Mouse (Mus musculus) brown adipose tissue, adult 24 weeks (tissue): Measurements from ENCODE around the gene Loxl1. TPM values are rescaled to one million over a fixed set of nuclear protein-coding genes. Genes with fewer than 3 reads are reported as not detected.

Experiments
- H3K27ac ChIP-seq: fragments of 200-500 bp; replicated peaks from 2 replicates; pipeline ENCODE4 v1.5.1; 2012; ENCODE audit warnings: low read depth, mild to moderate bottlenecking, low read length
- H3K4me1 ChIP-seq: fragments of 200-500 bp; 2 replicates; pipeline ENCODE4 v1.6.1; 2012; ENCODE audit warnings: low read length, mixed read lengths; ENCODE audit not compliant: control insufficient read depth, insufficient read depth, insufficient read length
- H3K4me3 ChIP-seq: fragments of 200-500 bp; 2 replicates; pipeline ENCODE4 v1.5.1; 2012; ENCODE audit warnings: low read depth, mild to moderate bottlenecking, low read length, moderate library complexity; ENCODE audit not compliant: insufficient read depth
- polyA plus RNA-seq: library from polyadenylated mRNA; stranded (reverse); fragments of >200 nt; gene quantifications from 2 replicates; pipeline ENCODE4 v1.2.4, GENCODE M21; 2012; ENCODE audit not compliant: missing spikeins, insufficient read depth, insufficient read length

Gene Loxl1
- polyA plus RNA-seq, 1 experiment, result 13.8 TPM

DNA sequence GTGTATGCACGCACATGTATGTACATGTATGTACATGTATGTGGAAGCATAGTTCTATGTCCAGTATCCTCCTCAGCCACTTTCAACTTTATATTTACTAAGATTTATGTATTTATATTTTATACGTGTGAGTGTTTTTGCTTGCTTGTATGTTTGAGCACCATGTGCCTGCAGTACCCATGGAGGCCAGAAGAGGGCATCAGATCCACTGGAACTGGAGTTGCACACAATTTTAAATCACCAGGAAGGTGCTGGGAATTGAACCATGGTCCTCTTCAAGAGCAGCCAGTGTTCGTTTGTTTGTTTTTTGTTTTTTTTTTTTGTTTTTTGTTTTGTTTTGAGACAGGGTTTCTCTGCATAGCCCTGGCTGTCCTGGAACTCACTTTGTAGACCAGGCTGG lies 8.7 kb upstream of the Loxl1 start:
- peaks cover 4% of the 10 kb centered on the region; the same call in 1 of the 2 replicates for H3K4me1 ChIP-seq
- no peak overlapping the region for H3K27ac ChIP-seq
- H3K4me3 ChIP-seq, result no peak overlapping the region

DNA sequence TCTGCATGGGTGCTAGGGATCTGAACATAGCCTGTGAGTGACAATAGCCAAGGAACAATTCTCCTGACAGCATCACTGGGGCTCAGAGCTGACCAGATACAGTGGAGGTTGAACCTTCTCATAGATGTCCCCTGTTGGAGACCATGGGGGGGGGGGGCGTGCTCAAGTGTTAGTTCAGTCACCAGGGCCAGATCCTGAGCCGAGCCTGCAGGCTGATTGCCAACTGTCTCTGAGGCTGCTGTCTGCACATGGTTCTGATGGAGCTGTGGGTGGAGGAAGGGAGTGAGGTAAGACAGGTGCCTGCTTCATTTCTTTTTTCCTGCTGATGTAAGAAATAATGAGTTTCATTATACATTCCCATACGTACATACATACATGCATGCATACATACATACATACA lies 5.3 kb upstream of the Loxl1 start:
- no peak overlapping the region for H3K4me3 ChIP-seq
- H3K27ac ChIP-seq, result no peak overlapping the region
- H3K4me1 ChIP-seq, result peaks cover 15% of the 10 kb centered on the region

DNA sequence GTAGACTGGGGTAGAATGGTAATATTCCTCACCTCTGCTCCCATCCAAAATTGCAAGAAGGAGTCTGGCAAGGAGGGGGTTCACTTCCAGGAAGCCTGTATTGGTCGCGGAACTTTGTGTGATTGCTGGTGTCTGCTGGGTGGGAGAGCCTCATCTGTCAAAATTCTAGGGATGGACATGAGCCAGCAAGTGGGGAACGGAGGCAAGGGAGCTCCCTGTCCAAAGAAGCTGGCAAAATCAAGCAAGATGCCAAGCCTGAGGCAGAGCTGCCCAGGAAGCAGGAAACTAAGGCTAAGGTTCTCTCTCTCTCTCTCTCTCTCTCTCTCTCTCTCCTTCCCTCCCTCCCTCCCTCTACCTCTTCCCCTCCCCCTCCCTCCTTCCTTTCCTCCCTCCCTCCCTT lies 4.4 kb upstream of the Loxl1 start:
- H3K27ac ChIP-seq, result no peak overlapping the region
- no peak overlapping the region for H3K4me3 ChIP-seq
- H3K4me1 ChIP-seq, result peaks cover 15% of the 10 kb centered on the region

DNA sequence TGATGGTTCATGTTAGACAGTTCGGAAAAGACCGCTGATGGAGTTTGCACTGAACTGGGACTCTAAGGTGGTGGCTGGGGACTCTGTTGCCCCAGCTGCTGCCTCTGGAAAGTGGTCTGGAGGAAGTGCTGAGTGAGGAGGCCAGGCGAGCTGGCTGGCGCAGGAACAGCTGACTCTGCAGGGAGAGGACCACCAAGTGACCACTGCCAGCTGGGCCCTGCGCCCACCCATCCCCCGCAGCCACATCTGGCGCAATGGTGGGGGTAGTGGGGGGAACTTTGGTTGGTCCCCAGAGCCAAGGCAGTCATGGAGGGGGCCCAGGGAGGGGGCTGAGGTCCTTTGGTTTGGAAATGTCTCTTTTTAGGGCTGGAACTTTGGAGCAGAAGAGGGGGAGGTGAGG lies 3.8 kb upstream of the Loxl1 start:
- no peak overlapping the region for H3K27ac ChIP-seq
- peaks cover 15% of the 10 kb centered on the region for H3K4me1 ChIP-seq
- no peak overlapping the region for H3K4me3 ChIP-seq

- peaks cover 15% of the 10 kb centered on the region for H3K4me1 ChIP-seq
- peak overlapping the region; percentile 93 for H3K27ac ChIP-seq
Observed at GRCm38 (mm10) chr9:58315850-58316249, 2.9 kb upstream of the Loxl1 start.

DNA sequence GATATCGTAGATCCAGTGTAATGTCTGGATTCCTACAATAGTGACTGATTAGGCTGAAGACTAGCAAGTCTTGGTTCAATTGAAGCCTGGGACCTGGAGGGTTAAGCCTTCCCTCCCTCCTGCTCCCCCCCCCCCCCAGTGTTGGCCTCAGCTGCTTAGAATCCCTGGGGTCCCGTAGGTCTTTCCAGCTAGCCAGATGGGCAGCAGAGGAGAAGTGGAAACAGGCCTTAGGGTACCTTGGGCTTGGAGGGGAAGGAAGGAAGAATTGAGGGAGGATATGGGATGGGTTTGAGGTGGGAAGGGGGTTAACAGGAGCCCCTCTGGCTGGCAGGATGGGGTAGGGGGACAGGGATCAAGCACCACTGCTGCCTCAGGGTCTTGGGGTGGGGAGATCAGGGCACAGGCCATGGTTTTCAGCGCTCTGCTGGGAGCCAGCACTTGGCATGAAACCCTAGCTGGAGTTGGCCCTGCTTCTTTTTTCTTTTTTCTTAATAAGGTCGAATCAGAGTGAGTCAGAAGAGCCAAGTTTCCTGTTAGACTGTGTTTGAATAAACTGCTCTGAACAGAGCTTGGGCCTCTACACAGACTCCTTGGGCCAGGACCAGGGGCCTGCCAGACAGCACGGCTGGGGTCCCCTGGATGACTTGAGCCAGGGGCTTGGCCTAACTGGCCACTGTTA lies 1.8 kb upstream of the Loxl1 start:
- no peak overlapping the region for H3K4me3 ChIP-seq
- H3K4me1 ChIP-seq, result peaks cover 15% of the 10 kb centered on the region
- H3K27ac ChIP-seq, result peak overlapping the region; percentile 93

More at GRCm38 (mm10) chr9:58315850-58316249, 2.9 kb upstream of the Loxl1 start:
- no peak overlapping the region for H3K4me3 ChIP-seq

GRCm38 (mm10) chr9:58312196-58312943 lies 616 bp downstream of the Loxl1 start:
- peaks cover 12% of the 10 kb centered on the region for H3K4me1 ChIP-seq
- H3K27ac ChIP-seq, result peak overlapping the region; percentile 63
- H3K4me3 ChIP-seq, result peak overlapping the region; percentile 63

DNA sequence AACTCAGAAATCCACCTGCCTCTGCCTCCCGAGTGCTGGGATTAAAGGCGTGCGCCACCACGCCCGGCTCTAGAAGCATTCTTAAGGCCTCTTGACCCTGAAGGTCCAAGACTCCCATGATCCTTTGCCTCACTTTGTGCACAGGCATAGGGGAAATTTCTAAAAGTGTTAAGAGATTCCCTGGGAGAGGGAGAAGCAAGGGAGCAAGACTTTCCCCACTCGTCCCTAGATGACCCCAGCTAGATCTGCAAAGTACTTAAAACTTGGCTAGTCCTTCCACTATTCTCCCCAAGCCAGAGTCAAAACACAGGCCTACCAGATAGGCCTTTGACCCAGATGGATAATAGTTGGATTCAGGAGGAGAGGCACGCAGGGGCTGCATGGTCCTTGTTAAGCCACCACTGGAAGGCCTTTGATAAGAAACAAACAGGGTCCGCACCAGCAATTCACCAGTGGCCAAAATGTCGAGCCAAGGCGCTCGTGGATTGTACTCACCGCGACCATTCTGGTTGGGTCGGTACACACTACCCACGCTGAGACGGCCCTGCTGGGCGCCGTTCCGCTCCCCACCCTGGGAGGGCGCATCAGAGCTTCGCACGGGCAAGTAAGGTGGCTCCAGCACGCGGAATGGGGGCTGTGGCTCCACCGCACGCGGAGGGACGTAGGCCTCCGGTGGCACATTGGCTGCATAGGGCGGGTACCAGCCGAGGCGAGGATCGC lies 1.6 kb downstream of the Loxl1 start:
- Histone ChIP-seq H3K4me3 (peak overlapping the region; percentile 63), H3K4me1 (peaks cover 8% of the 10 kb centered on the region)

DNA sequence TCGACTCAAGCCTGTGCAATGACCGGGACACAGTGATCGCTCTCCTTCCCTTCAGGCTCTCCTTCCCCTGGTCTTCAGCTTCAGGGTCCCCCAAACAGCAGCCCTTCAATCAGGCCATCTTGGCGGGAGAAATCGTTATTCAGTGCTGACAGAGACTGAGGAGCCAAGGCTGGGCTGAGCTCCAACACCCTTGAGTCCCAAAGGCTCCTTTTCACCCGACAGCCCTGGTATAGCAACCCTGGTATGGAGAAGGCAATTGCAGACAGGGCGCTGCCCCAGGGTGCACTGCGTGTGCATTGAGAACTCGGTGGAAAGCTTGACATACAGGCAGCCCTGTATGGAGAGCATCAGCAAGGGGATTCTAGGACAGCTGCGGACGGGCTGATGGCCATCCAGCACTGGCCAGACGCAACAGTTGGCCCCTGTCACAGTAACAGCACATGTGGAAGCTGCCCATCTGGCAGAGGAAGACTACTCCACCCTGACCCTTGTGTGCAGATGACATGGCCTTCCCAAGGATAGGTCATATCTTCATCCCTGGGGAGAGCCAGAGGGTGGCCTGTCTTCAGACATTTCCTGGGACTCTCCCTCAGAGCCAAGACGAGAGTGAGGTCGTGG lies 2.8 kb downstream of the Loxl1 start:
- peak overlapping the region; percentile 23; the same call in 1 of the 2 replicates for H3K4me3 ChIP-seq
- 0 out of 2 replicates have a peak overlapping the region, but pooled peaks have one; percentile 10 for H3K27ac ChIP-seq
- peaks cover 6% of the 10 kb centered on the region for H3K4me1 ChIP-seq

More for the DNA sequence above, 1.6 kb downstream of the Loxl1 start:
- H3K27ac ChIP-seq, result peak overlapping the region; percentile 91

GRCm38 (mm10) chr9:58308395-58308794 lies 4.6 kb downstream of the Loxl1 start:
- H3K4me3 ChIP-seq, result no peak overlapping the region
- peaks cover 5% of the 10 kb centered on the region for H3K4me1 ChIP-seq
- no peak overlapping the region for H3K27ac ChIP-seq

GRCm38 (mm10) chr9:58305686-58306085 lies 7.3 kb downstream of the Loxl1 start:
- no peak overlapping the region for H3K27ac ChIP-seq
- peaks cover 12% of the 10 kb centered on the region for H3K4me1 ChIP-seq
- H3K4me3 ChIP-seq, result no peak overlapping the region

DNA sequence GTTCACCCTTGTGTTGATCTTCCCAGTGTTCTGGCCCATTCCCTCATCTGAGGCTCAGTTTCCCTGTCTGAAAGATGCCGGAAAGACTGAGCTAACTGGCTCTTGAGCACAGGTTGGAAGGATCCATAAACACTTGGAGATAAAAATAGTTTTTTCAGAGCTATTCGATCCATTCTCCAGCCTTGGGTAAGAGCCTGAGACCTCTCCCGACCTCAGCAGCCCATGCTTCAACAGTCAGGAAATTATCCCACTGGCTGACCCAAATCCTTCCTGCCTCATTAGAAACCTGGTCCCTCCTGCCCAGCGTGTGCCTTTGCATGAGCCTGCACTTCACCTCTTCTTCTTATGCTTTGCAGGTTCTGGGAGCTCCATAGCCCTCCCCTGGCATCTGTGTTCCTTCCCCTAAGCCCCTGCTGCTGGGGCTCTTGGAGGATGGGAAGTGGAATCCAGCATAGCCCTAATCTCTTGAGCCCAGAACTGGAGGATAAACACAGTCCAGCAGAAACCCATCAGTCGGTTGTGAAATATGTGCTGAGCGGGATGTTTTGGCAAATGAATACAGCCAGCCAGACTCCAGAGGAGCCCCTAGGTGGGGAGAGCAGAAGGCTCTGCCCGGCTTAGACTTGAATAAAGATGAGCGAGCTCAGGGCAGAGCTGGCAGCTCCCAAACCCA lies 9.3 kb downstream of the Loxl1 start:
- Histone ChIP-seq H3K4me3 (no peak overlapping the region), H3K4me1 (peaks cover 12% of the 10 kb centered on the region), H3K27ac (no peak overlapping the region)

DNA sequence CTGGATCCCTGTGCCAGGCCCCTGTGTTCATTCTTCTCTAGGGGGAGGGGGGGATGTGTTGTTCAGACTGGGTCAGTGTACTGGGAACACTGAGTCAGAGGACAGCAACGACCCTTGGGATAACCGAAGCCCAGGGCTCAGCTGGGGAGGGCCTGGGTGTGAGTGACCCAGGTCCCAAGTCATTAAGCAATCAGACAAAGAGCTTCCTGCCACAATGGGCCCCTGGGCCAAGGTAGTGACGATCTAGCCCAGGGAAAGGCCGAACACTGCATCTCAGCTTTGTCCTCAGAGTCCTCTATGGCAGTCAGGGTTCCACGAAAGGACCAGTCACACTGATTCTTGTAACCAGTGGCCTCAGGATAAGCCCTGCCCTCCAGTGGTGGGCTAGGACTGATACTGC lies 9.9 kb downstream of the Loxl1 start:
- Histone ChIP-seq H3K4me3 (no peak overlapping the region), H3K27ac (no peak overlapping the region; the same call in 1 of the 2 replicates), H3K4me1 (peaks cover 12% of the 10 kb centered on the region)

- H3K4me1 ChIP-seq, result peaks cover 7% of the 10 kb centered on the region
- no peak overlapping the region for H3K4me3 ChIP-seq
- no peak overlapping the region for H3K27ac ChIP-seq
Observed at GRCm38 (mm10) chr9:58299356-58299799, 13.6 kb downstream of the Loxl1 start.
